Mouse (Mus musculus) A20 (cell line): ENCODE measurements around the gene Ppp1r12c.

Experiments used
- DNase-seq: peaks from one replicate; pipeline ENCODE4 v3.0.0-alpha.2; 2011; ENCODE audit warnings: low read depth, low spot score

Ppp1r12c gene

DNA sequence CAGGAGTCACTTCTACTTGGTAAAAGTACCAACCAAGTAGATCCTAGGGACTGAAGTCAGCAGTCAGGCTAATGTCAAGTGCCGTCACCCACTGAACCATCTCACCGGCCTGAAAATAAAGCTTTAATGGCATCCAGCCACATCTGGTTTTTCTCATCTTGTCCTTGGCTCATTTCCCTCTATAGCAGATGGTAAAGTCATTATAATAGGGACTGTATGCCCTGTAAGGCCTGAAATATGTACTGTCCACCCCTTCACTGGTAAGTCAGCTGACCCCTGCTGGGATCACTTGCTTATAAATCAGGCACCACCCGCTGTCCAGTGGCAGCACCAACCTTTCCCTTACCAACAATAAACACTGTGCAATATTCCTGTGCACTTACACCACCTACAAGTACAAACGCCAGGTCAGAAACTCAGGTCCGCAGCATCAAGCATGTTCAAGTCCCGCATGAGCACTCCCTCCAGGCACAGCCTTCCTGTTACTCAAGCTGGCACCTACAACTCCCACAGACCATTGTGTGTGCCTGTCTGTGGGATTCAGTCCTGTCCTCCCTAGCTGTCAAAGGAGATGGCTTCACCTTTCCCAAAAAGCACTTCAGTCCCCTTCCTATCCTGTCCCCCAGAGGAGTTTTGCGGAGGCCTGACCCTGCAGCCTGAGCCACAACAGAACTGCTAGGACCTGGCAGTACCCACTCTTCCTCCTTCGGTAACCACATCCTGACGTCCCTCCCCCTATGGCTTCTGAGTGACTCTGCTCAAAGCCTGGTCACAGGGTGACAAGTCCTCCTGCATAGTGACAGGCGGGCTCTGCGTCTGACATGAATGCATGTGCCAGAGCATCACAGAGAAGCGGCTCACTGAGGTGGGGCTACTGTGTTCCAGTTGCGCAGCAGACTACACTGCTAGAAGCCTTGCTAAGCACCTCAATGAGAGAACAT lies 8.9 kb downstream of the Ppp1r12c start:
- DNase-seq: no peak

DNA sequence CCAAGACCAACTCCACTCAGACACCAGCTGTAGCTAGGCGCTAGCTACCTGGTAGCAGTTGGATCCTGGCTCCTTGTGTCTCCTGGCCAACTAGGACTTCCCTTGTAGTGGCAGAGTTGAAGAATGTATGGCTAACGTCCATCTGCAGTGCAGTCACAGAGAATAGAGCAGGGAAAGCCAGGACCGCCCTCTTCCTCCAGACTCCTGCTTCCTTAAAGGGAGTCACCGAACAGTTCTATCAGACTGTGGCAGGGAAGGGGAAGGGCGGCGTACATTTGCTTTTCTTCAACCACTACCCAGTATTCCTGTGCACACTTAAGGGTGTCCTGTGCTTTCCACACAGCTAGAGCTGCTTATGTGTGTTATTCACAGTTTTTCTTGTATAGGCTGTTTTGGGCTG lies 10.2 kb downstream of the Ppp1r12c start:
- DNase-seq: no peak

DNA sequence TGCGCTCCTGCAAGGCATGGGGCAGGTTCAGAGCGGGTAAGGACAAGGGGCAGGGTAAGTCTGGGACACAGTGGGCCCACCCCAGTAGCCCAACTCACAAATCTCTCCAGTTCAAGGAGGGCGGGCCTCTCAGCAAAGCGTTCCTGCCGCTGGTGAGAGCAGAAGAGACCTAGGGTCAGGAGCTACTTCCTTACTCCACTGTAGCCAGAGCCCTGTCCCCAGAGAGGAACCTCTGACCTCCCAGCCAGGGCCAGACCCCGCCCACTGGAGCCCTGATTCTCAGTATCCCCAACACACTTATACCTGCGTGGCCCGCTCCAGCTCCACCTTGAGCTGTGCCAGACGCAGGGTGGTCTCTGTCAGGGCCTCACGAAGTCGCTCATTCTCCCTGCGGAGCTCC lies 19.2 kb downstream of the Ppp1r12c start:
- no peak for DNase-seq

DNA sequence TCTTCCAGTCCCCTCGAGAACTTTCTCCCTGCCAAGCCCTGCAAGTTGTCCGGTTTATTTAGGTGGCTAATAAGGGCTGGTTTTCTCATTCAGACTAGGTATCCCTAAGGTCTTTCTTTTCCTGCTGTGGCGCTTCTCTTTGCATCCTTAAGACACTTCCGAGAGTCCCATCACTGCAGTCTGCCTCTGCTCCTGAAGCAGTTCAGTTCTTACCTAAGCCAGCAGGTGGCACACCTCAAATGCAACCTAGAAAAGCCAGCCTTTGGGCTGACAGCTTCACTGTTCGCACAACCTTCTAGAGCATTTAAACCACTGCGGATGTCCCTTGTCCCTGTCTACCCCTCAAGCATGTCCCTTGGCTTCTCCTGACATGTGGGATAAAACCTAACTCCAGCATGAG lies 21.8 kb downstream of the Ppp1r12c start:
- DNase-seq: peak; percentile 42

DNA sequence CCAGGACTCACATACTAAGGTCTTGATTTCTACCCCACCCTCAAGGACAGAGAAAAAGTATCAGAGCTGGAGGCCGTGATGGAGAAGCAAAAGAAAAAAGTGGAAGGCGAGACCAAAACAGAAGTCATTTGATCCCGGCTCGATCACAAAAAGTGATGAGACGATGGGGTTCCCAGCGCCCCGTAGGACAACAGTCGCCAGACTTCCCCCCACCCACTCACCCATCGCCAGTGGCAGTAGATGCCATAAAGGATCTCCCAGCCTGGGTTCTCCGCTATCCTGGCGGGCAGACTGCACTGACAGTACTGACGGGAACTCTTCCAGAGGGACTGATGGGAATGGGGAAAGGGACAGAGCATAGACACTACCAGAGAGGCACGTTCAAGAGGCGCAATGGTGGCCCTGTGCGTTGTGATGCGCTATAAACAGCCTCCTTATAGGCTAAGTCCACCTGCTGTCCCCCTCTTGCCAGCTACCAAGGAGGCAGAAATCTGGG lies 22.6 kb downstream of the Ppp1r12c start:
- no peak for DNase-seq

DNA sequence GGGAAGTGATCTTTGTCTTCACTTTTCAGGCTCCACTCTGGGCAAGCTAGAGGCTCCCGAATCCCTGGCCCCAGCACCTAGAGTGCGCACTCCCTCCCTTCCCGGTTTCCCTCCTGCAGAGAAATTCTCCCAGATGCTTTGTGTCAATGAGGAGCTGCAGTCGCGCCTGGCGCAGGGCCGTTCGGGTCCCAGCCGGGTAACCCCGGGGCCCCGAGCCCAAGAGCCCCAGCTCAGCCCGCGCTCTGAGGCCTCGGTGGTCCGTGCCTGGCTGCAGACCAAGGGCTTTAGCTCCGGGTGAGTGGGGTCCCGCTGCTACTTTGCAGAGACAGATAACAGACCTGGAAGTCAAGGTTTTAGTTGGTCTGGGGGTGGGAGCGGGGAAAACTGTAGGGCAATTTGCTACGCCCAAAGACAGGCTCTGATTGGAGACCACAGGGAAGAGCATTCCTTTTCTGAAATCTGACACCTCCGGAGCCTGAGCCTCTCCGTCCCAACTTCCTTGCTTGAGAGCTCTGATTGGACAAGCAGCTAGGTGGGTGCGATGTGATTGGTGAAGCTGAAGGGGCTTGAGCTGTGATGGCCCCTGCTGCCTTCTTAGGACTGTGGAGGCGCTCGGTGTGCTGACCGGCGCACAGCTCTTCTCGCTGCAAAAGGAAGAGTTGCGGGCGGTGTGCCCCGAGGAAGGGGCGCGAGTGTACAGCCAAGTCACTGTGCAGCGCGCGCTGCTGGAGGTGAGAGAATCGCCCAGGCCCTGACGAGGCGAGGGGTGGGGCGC lies 23.3 kb downstream of the Ppp1r12c start:
- no peak for DNase-seq

DNA sequence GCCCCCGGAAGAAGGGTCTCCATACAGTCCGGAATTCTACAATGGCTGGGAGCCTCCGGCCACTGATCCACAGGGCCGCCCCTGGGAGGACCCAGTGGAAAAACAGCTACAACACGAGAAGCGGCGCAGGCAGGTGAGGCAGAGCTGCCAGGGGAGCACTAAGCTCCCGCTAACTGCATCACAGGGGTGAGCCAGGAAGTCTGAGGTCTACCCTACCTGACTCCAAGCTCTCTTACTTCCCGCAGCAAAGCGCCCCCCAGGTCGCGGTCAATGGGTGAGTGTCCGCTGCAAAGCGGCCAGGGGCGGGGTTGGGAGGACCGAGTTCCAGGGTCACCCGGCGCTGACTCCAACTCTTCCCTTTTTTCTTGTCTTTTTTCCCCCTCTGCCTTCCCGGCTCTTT lies 27.5 kb downstream of the Ppp1r12c start:
- DNase-seq: no peak

DNA sequence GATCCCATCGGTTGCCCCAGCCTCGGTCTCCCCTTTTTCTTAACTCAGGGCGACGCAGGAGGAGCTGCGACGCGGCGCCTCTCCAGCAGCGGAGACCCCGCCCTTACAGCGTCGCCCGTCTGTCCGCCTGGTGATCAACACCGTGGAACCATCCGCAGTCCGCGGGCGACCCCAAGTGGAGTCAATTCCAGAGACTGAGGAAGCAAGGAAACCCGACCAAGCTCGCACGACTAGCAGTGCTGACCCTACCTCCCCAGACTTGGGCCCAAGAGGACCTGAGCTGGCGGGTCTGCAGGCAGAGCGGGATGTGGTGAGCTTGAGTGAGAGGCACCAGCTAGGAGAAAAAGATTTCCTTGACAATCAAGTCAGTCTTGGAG lies 30.3 kb downstream of the Ppp1r12c start:
- DNase-seq: no peak

DNA sequence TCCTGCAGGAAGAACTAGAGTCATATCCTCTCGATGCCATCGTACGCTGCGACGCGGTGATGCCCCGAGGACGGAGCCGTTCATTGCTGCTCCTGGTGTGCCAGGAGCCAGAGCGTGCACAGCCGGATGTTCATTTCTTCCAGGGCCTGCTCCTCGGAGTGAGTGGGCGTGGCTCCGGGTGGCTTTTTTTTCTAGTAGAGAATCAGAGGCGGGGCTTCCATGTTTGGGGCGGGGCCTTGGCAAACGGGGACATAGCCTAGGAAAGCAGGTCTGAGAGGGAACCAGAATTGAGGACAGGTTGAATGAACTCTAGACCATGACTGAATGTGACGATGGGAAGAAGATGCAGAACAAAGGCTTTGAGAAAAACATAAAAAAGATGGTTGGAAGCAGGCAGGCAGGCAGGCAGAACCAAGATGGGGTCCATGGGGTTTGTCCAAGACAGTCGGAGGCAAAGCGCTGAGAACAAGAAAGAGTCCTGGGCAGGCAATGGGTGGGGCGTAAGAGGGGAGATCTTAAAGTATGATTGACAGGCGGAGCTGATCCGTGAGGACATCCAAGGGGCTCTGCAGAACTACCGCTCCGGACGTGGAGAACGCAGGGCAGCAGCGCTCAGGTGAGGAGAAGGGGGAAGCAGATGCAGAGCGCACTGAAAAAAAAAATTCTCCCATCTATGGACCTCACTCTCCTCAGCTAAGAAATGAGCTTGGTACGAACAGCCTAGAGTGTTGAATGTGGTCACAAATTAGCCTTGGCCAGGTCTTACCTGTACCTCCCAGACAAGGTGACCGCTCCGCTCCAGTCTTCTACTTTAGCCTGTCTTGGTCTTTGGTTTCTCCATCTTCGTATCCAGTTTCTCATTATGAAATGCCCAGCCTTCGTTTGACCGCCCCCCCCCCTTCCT lies 31.0 kb downstream of the Ppp1r12c start:
- no peak for DNase-seq

DNA sequence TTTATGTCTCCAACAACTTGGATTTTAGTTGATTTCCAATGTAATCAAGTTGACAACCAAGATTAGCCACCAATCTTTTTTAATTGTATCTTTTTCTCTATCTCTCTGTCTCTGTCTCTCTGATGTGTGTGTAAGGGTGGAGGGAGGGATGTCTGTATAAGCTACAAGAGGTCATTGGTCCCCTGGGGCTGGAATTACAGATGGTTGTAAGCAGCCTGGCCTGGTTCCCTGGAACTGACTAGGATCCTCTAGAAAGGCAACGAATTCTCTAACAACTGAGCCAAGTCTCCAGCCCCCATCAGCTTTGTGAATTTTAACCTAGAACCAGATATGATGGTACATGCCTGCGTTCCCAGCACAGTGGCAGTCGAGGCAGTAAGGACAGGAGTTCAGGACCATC lies 33.7 kb downstream of the Ppp1r12c start:
- DNase-seq: no peak

DNA sequence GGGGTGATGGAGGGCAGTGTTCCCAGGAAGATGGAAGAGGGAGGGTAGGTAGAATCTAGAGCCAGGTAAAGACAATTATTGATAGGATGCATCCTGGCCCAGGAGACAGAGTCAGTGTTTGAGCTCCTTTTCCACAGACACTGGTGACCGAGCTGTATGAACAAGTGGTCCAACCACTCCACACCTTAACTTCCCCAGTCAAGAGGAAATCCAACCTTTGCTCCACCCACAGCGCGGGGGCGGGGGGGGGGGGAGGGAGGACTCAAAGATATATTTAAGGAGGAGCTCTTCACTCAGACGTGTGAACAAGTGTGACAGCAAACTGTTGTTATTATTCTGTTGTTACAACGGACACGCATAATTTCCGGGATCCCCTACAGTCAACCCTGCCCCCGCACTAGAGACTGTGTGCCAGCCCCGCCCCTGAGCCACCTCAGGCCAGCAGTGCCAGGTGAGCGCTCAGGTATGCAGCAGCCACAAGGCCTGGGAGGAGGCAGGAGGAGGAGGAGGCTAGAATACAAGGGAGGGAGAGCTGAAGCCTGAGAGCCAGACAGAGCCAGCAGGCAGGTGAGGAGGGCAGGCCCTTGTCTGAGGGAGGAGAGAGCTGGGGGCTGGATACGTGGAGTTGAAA lies 37.2 kb downstream of the Ppp1r12c start:
- no peak for DNase-seq

DNA sequence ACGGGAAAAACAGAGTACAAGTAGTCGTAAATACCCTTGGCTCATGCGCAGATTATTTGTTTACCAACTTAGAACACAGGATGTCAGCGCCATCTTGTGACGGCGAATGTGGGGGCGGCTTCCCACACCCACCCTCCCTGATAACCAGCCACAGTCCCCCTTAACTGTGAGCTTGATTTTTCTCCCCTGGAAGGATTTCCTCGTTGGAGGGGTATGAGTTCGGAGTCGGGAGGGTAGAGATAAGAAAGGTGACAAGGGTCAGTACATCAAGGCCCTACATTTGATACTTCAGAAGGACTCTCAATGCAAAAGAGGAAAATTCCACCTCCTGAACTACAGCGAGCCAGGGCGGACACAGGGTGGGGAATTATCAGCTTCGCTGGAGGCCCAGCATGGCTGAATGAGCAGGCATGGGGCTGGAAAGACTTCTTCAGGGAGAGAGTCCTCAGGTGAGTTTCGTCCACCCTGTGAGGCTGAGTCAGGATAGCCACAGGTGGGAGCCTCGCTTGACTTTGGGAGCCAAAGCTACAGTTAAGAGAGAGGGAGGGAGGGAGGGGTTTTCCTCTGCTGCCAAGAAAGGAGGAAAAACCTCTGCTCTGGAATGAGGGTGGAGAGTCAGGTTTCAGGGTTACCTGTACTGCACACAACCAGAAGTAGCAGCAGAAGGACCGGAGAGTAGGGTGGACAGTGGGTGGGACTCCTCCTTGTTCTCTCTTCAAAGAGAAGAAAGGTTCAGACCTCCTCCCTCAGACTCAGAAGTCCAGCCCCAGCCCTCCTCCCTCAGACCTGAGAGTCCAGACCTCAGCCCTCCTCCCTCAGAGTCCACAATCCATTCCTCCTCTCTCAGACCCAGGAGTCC lies 40.7 kb downstream of the Ppp1r12c start, which contains the start of gene Eps8l1:
TSS of gene Eps8l1 (plus strand) at position 99 of the 859 bp plus-strand sequence.
- DNase-seq: no peak

DNA sequence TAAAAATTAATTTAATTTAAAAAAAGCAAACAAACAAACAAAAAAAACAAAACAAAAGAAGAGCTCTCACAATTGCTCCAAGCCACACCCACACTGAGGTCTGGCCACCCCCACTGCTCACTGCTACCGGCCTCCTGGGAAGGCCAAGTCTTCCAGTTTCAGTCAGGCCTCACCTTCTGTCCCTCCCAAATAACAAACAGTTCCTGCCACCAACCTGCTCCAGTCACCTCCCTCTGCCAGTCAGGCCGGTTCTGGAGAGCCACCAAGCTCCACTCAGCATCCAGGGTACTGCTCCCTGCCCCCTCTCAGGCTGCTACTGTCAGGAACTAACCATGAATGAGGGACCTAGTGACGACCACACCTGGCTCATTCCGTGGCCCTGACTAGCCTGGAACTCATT lies 48.8 kb downstream of the Ppp1r12c start:
- no peak for DNase-seq

DNA sequence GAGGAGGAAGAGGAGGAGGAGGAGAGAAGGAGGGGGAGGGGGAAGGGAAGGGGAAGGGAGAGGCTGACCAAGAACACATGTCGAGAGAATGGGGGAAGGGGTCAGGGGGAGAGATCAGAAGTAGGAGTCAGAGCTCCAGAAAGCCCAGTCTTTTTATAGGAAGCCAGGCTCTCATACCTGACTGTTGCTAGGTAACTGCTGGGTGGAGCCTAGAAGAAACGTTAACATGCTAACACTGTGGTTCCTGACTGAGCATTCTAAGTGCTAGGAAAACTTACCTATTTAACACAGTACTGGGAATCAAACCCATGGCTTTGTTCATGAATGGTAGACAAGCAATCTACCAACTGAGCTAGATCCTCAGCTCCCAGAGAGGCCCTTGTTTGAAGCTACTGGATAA lies 52.3 kb downstream of the Ppp1r12c start:
- DNase-seq: no peak

DNA sequence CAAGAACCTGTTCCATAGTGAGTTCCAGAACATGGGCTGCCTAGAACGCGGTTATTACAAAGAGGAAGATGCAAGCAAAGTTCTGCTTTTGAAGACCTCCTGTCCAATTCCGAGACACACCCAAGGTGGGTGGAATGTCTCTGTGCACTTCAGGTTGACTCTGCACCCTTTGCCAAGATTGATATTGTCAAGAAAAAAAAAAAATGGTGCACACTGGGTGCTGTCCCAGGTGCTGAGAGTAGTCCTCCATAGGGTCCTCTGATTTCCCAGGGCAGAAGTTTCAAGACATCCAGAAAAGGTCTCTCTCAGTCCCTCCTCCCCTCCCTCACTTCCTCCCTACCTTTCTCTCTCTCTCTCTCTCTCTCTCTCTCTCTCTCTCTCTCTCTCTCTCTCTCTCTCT lies 53.0 kb downstream of the Ppp1r12c start:
- no peak for DNase-seq

DNA sequence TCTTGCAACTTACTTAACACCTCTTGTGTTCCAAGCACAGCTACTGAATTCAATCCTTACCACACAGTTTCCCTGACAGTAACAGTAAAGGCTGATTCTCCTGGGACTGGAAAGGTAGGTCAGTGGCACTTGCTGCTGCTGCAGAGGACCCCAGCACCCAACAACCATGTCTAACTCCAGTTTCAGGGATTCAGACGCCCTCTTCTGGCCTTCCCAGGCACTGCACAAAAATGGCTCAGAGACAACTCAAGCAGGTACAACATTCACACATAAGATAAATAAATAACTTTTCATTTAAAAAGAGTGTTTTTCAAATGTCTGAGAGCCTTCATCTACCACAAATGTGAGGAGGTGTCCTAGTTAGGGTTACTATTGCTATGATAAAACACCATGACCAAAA lies 54.3 kb downstream of the Ppp1r12c start:
- peak; percentile 45 for DNase-seq

DNA sequence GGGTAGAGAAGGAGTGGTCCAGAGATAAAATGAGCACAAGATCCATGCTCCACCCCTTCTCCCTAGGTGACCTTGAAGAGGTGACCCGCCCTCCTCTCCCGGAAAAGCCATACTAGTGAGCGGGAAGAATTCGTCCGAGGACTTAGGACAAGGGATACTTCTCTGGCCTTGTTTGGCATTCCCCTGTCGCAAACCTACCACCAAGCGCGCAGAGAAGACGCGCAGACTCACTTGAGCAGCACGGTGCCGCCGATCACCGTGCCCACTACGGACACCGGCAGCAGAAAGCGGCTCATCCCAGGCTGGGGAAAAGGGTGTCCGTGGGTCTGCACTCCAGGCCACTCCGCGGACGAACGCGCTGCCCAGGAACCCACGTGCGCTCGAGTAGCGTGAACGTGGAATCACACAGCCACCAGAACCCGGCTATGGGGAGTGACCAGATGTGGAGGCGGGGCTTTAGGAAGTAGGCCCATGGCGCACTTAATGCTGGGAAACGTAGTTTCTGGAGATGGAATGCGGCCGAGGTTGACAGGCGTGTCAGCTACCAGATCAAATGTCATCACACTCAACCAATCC lies 56.2 kb downstream of the Ppp1r12c start, which contains the start of gene Rdh13:
TSS of gene Rdh13 (minus strand) at position 434 of the 576 bp plus-strand sequence.
- peak; percentile 92 for DNase-seq

DNA sequence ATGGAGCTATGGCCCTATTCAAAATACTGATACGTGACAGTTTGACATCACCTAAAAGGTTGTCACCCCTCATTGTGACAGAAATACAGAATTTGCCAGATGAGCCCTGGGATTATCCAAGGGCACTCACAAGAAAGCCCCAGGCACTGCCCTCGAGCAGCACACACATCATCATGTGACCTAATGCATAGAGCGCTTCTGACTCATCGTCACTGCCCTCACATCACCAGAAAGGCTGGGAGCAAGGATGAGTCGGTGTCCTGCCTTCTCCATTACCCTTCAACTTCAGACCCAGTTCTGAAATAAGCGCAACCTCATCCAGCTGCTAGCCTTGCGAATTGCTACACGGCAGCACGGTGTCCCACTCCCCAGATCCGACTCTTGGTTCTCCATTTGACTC lies 60.9 kb downstream of the Ppp1r12c start:
- no peak for DNase-seq

DNA sequence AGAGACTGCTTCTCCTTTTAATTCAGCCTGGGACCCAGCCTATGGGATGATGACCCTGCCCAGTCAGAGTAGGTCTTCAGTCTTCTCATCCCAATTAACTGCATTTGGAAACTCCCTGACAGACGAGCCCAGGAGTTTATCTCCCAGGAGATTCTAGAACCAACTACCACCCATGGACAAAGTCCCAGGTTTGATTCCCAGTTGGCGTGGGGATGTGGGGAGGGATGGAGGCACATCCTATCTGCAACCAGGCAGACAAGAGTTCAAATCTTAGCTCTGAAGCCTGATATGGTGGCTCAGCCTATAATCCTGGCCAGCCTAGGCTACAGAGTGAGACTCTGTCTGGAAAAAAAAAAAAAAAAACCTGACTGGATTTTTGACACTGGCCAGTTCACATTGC lies 63.8 kb downstream of the Ppp1r12c start:
- no peak for DNase-seq

DNA sequence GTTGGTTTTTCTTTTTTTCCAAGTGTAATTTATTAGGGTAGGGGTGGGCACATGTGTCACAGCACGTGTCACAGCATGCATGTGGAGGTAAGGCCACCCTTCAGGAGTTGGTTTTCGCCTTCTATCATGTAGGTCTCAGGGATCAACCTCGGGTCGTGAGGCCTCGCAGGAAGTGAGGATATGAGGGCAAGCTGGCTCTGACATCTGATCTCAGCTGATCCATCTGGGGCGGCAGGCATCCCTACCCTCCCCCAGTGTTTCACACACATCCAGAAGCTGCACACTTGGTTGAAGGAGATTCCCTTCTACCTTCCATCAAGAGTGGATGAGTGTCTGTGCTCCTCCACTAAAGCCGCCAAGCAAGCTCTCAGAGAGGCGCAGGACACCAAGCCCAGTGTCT lies 69.5 kb downstream of the Ppp1r12c start:
- DNase-seq: no peak
